Mouse (Mus musculus) right cerebral cortex, adult 18-20 months (tissue): Measurements from ENCODE around the gene Kcnt2.
A peak's percentile ranks its signal among the peaks of the same experiment; 100 is the strongest.

Experiments used
- DNase-seq: peaks from one replicate; pipeline ENCODE4 v3.0.0; 2022; ENCODE audit warnings: mixed read lengths

The Kcnt2 gene

GRCm38 (mm10) chr1:140378791-140379190 is 132.8 kb downstream of the Kcnt2 start:
- no peak for DNase-seq

GRCm38 (mm10) chr1:140379526-140379925 is 133.6 kb downstream of the Kcnt2 start:
- DNase-seq: no peak

- DNase-seq: no peak
These were observed 135.1 kb downstream of the Kcnt2 start for GRCm38 (mm10) chr1:140381093-140381492.

GRCm38 (mm10) chr1:140390301-140390700 is 144.3 kb downstream of the Kcnt2 start:
- DNase-seq: no peak

GRCm38 (mm10) chr1:140397756-140398155 is 151.8 kb downstream of the Kcnt2 start:
- no peak for DNase-seq

GRCm38 (mm10) chr1:140406631-140407288 is 160.8 kb downstream of the Kcnt2 start:
- no peak for DNase-seq

- DNase-seq: no peak
These were observed 169.8 kb downstream of the Kcnt2 start for GRCm38 (mm10) chr1:140415761-140416160.

GRCm38 (mm10) chr1:140422954-140423353 is 177.0 kb downstream of the Kcnt2 start:
- DNase-seq: no peak

GRCm38 (mm10) chr1:140429284-140429850 is 183.4 kb downstream of the Kcnt2 start:
- no peak for DNase-seq

- no peak for DNase-seq
These were observed 186.1 kb downstream of the Kcnt2 start for GRCm38 (mm10) chr1:140432039-140432438.

- peak; percentile 25 for DNase-seq
These were observed 188.8 kb downstream of the Kcnt2 start for GRCm38 (mm10) chr1:140434791-140435190.

GRCm38 (mm10) chr1:140438176-140438575 is 192.2 kb downstream of the Kcnt2 start:
- no peak for DNase-seq

- DNase-seq: no peak
These were observed 197.9 kb downstream of the Kcnt2 start for GRCm38 (mm10) chr1:140443904-140444303.

GRCm38 (mm10) chr1:140444394-140444793 is 198.4 kb downstream of the Kcnt2 start:
- no peak for DNase-seq

GRCm38 (mm10) chr1:140451461-140451860 is 205.5 kb downstream of the Kcnt2 start:
- DNase-seq: no peak

GRCm38 (mm10) chr1:140451924-140452323 is 206.0 kb downstream of the Kcnt2 start:
- DNase-seq: no peak

GRCm38 (mm10) chr1:140455903-140456302 is 209.9 kb downstream of the Kcnt2 start:
- DNase-seq: no peak

- DNase-seq: no peak
These were observed 210.9 kb downstream of the Kcnt2 start for GRCm38 (mm10) chr1:140456873-140457272.

GRCm38 (mm10) chr1:140468315-140468714 is 222.4 kb downstream of the Kcnt2 start:
- DNase-seq: no peak

- no peak for DNase-seq
These were observed 223.6 kb downstream of the Kcnt2 start for GRCm38 (mm10) chr1:140469586-140469985.

- DNase-seq: peak; percentile 23
These were observed 231.0 kb downstream of the Kcnt2 start for GRCm38 (mm10) chr1:140476921-140477320.

GRCm38 (mm10) chr1:140484016-140484415 is 238.1 kb downstream of the Kcnt2 start:
- no peak for DNase-seq

GRCm38 (mm10) chr1:140489816-140490215 is 243.9 kb downstream of the Kcnt2 start:
- peak; percentile 77 for DNase-seq

- DNase-seq: peak; percentile 56
These were observed 245.4 kb downstream of the Kcnt2 start for GRCm38 (mm10) chr1:140491406-140491805.

GRCm38 (mm10) chr1:140492237-140492636 is 246.3 kb downstream of the Kcnt2 start:
- no peak for DNase-seq
